Mouse (Mus musculus) lung, embryonic 16.5 days (tissue): ENCODE measurements around the gene Slc6a11. TPM values are rescaled to one million over a fixed set of nuclear protein-coding genes. Genes with fewer than 3 reads are reported as not detected.

Source experiments
- ATAC-seq: fragments of 200-750 bp; cut with Nextera tagmentation; 2 replicates; pipeline ENCODE4 v1.8.0; 2017; ENCODE audit warnings: low read depth, mild to moderate bottlenecking, moderate library complexity
- H3K27ac ChIP-seq: fragments of 300-500 bp; sonication (generic); 2 replicates; pipeline ENCODE4 v1.5.1; 2014; ENCODE audit warnings: mild to moderate bottlenecking, control low read depth, low read length
- H3K27me3 ChIP-seq: fragments of 300-500 bp; sonication (generic); 2 replicates; pipeline ENCODE4 v1.6.1; 2014; ENCODE audit warnings: low read depth, low read length, mixed read lengths; ENCODE audit not compliant: control insufficient read depth, insufficient read depth
- H3K36me3 ChIP-seq: fragments of 300-500 bp; sonication (generic); 2 replicates; pipeline ENCODE4 v1.6.1; 2014; ENCODE audit warnings: low read length; ENCODE audit not compliant: control insufficient read depth, insufficient read depth
- H3K4me1 ChIP-seq: fragments of 300-500 bp; sonication (generic); replicated peaks from 2 replicates; pipeline ENCODE4 v1.6.1; 2014; ENCODE audit warnings: low read length, mixed read lengths; ENCODE audit not compliant: control insufficient read depth, insufficient read depth
- H3K4me2 ChIP-seq: fragments of 300-500 bp; sonication (generic); 2 replicates; pipeline ENCODE4 v1.6.1; 2014; ENCODE audit warnings: low read depth, low read length, control low read depth
- H3K4me3 ChIP-seq: fragments of 300-500 bp; sonication (generic); 2 replicates; pipeline ENCODE4 v1.5.1; 2014; ENCODE audit warnings: mild to moderate bottlenecking, low read length, control low read depth
- H3K9ac ChIP-seq: fragments of 300-500 bp; sonication (generic); 2 replicates; pipeline ENCODE4 v1.6.1; 2014; ENCODE audit warnings: low read length, control low read depth
- H3K9me3 ChIP-seq: fragments of 300-500 bp; sonication (generic); 2 replicates; pipeline ENCODE4 v1.6.1; 2016; ENCODE audit warnings: low read length; ENCODE audit not compliant: control insufficient read depth
- WGBS: fragments of 180-500 bp; shearing (Covaris S2); extraction: QIAGEN DNeasy Blood & Tissue Kit; methylation state at CpG from one replicate; pipeline ENCODE4 v1.1.7; 2014; 5-methylcytosine and 5-hydroxymethylcytosine counted together
- polyA plus RNA-seq: library from polyadenylated mRNA; unstranded; fragments of >200 nt; fragmentation: Nextera tagmentation; extraction: Ambion mirVana; gene quantifications from 2 replicates; pipeline ENCODE4 v1.2.1, GENCODE M21; 2015

Slc6a11 gene
- polyA plus RNA-seq, 1 experiment from 2014 or later = 0.08 TPM

GRCm38 (mm10) chr6:114158811-114159210 is 27.8 kb downstream of the Slc6a11 start:
- Histone ChIP-seq H3K4me2 (no peak overlapping the region), H3K4me3 (no peak overlapping the region), H3K27me3 (no peaks in the 10 kb centered on the region), H3K4me1 (no peaks in the 10 kb centered on the region), H3K36me3 (no peaks in the 10 kb centered on the region), H3K9ac (no peak overlapping the region), H3K27ac (no peak overlapping the region), H3K9me3 (no peaks in the 10 kb centered on the region)
- WGBS = 81% methylated on average over 7 of the region's 7 CpGs
- no peak for ATAC-seq

- 80% methylated on average over 8 of the region's 8 CpGs for WGBS
- Histone ChIP-seq H3K4me3 (no peak overlapping the region), H3K27ac (no peak overlapping the region), H3K4me2 (no peak overlapping the region), H3K9ac (no peak overlapping the region), H3K9me3 (no peaks in the 10 kb centered on the region), H3K4me1 (no peaks in the 10 kb centered on the region), H3K27me3 (no peaks in the 10 kb centered on the region), H3K36me3 (no peaks in the 10 kb centered on the region)
- no peak for ATAC-seq
Observed at GRCm38 (mm10) chr6:114160732-114161131, 29.7 kb downstream of the Slc6a11 start.

- no peaks in the 10 kb centered on the region for H3K9me3 ChIP-seq
- H3K36me3 ChIP-seq = no peaks in the 10 kb centered on the region
- ATAC-seq = no peak
- H3K4me3 ChIP-seq = no peak overlapping the region
- H3K4me2 ChIP-seq = no peak overlapping the region
- H3K27me3 ChIP-seq = no peaks in the 10 kb centered on the region
- no peak overlapping the region for H3K9ac ChIP-seq
- H3K4me1 ChIP-seq = no peaks in the 10 kb centered on the region
- H3K27ac ChIP-seq = no peak overlapping the region
- 14% methylated on average over 8 of the region's 8 CpGs for WGBS
Observed at GRCm38 (mm10) chr6:114174052-114174397, 43.0 kb downstream of the Slc6a11 start.

GRCm38 (mm10) chr6:114174398-114175140 is 43.5 kb downstream of the Slc6a11 start:
- H3K27me3 ChIP-seq = no peaks in the 10 kb centered on the region
- no peak overlapping the region for H3K4me2 ChIP-seq
- no peaks in the 10 kb centered on the region for H3K36me3 ChIP-seq
- no peaks in the 10 kb centered on the region for H3K9me3 ChIP-seq
- H3K4me3 ChIP-seq = no peak overlapping the region
- no peak for ATAC-seq
- H3K9ac ChIP-seq = no peak overlapping the region
- H3K4me1 ChIP-seq = no peaks in the 10 kb centered on the region
- no peak overlapping the region for H3K27ac ChIP-seq
- 11% methylated on average over 9 of the region's 9 CpGs for WGBS

- Histone ChIP-seq H3K27me3 (no peaks in the 10 kb centered on the region), H3K9me3 (no peaks in the 10 kb centered on the region), H3K4me1 (no peaks in the 10 kb centered on the region), H3K9ac (no peak overlapping the region), H3K27ac (no peak overlapping the region), H3K4me3 (no peak overlapping the region), H3K36me3 (no peaks in the 10 kb centered on the region), H3K4me2 (no peak overlapping the region)
- no peak for ATAC-seq
- 78% methylated on average over 3 of the region's 3 CpGs for WGBS
Observed at GRCm38 (mm10) chr6:114178141-114178540, 47.1 kb downstream of the Slc6a11 start.

GRCm38 (mm10) chr6:114182366-114183179 is 51.5 kb downstream of the Slc6a11 start:
- no peak overlapping the region for H3K9ac ChIP-seq
- no peaks in the 10 kb centered on the region for H3K4me1 ChIP-seq
- no peak overlapping the region for H3K4me3 ChIP-seq
- ATAC-seq = no peak
- no peaks in the 10 kb centered on the region for H3K36me3 ChIP-seq
- no peak overlapping the region for H3K4me2 ChIP-seq
- H3K27ac ChIP-seq = no peak overlapping the region
- no peaks in the 10 kb centered on the region for H3K27me3 ChIP-seq
- no peaks in the 10 kb centered on the region for H3K9me3 ChIP-seq
- whole genome bisulfite sequencing = 69% methylated on average over 7 of the region's 7 CpGs

- ATAC-seq = no peak
- H3K27ac ChIP-seq = no peak overlapping the region
- H3K9ac ChIP-seq = no peak overlapping the region
- no peaks in the 10 kb centered on the region for H3K4me1 ChIP-seq
- H3K36me3 ChIP-seq = no peaks in the 10 kb centered on the region
- 45% methylated on average over 4 of the region's 4 CpGs for WGBS
- no peaks in the 10 kb centered on the region for H3K9me3 ChIP-seq
- no peak overlapping the region for H3K4me2 ChIP-seq
- H3K27me3 ChIP-seq = no peaks in the 10 kb centered on the region
- H3K4me3 ChIP-seq = no peak overlapping the region
Observed at GRCm38 (mm10) chr6:114187121-114187520, 56.1 kb downstream of the Slc6a11 start.

- no peak overlapping the region for H3K4me2 ChIP-seq
- H3K4me1 ChIP-seq = no peaks in the 10 kb centered on the region
- H3K27ac ChIP-seq = no peak overlapping the region
- no peak overlapping the region for H3K4me3 ChIP-seq
- WGBS = 68% methylated on average over 8 of the region's 8 CpGs
- H3K36me3 ChIP-seq = no peaks in the 10 kb centered on the region
- H3K9me3 ChIP-seq = no peaks in the 10 kb centered on the region
- H3K27me3 ChIP-seq = no peaks in the 10 kb centered on the region
- no peak for ATAC-seq
- no peak overlapping the region for H3K9ac ChIP-seq
Observed at GRCm38 (mm10) chr6:114188869-114189268, 57.8 kb downstream of the Slc6a11 start.

GRCm38 (mm10) chr6:114195998-114196397 is 65.0 kb downstream of the Slc6a11 start:
- no peaks in the 10 kb centered on the region for H3K9me3 ChIP-seq
- H3K27me3 ChIP-seq = no peaks in the 10 kb centered on the region; the same call in 1 of the 2 replicates
- ATAC-seq = no peak
- no peaks in the 10 kb centered on the region for H3K36me3 ChIP-seq
- H3K4me1 ChIP-seq = no peaks in the 10 kb centered on the region
- H3K4me3 ChIP-seq = no peak overlapping the region
- H3K4me2 ChIP-seq = no peak overlapping the region
- H3K27ac ChIP-seq = no peak overlapping the region
- H3K9ac ChIP-seq = no peak overlapping the region
